ENCODE assay signal across 8 mouse cellular contexts in genomic region chr13:55446483-55447105, GRCm38 (mm10). TPM values are rescaled to one million over a fixed set of nuclear protein-coding genes. Genes with fewer than 3 reads are reported as not detected.
DNase-seq lines count a peak whose midpoint lies in the region; ATAC-seq lines count a peak whose summit lies in the region.

No protein-coding gene starts in this region.

- peak overlapping the region; percentile 5 to 78; a peak in 3 of 4 replicates for H3K4me3 ChIP-seq in heart, embryonic 14.5 days (ENCODE audit: control insufficient read depth in 1 of 2, insufficient read depth in 1 of 2, low read depth in 1 of 2, low read length in 2 of 2)
- H3K4me3 ChIP-seq in brown adipose tissue, adult 24 weeks (ENCODE audit: insufficient read depth, low read depth, low read length): peak overlapping the region; percentile 82
- H3K4me3 ChIP-seq in hindbrain, embryonic 14.5 days (replicated peaks; ENCODE audit: low read length): peak overlapping the region; percentile 70
- H3K4me3 ChIP-seq in midbrain, embryonic 15.5 days: peak overlapping the region; percentile 75

- no peak overlapping the region for H3K27ac ChIP-seq in heart, embryonic 14.5 days (replicated peaks in 1 of 2; ENCODE audit: control insufficient read depth in 1 of 2, insufficient read depth in 1 of 2, low read depth in 2 of 2, low read length in 2 of 2)
- H3K27ac ChIP-seq in brown adipose tissue, adult 24 weeks (replicated peaks; ENCODE audit: low read depth, low read length): peak overlapping the region; percentile 59
- H3K27ac ChIP-seq in hindbrain, embryonic 14.5 days: no peak overlapping the region
- no peak overlapping the region for H3K27ac ChIP-seq in midbrain, embryonic 15.5 days

- H3K36me3 ChIP-seq in heart, embryonic 14.5 days (ENCODE audit: control insufficient read depth, insufficient read depth, low read length): peaks cover 20% of the 10 kb centered on the region
- peaks cover 16% of the 10 kb centered on the region for H3K36me3 ChIP-seq in hindbrain, embryonic 14.5 days (replicated peaks; ENCODE audit: control insufficient read depth, insufficient read depth)
- peaks cover 13% of the 10 kb centered on the region for H3K36me3 ChIP-seq in midbrain, embryonic 15.5 days (replicated peaks)

- DNase-seq in heart, postnatal 36 days: no peak
- no peak for DNase-seq in hindbrain, embryonic 14.5 days (ENCODE audit: low spot score)
- no peak for DNase-seq in cerebellum, postnatal 36 days
- DNase-seq in gastrocnemius, adult 18-20 months (ENCODE audit: low spot score): no peak
- DNase-seq in layer of hippocampus, adult 8-10 months (ENCODE audit: low spot score in 2 of 2): no peak

- peak overlapping the region; percentile 89 for H3K4me2 ChIP-seq in heart, embryonic 14.5 days (ENCODE audit: low read length)
- H3K4me2 ChIP-seq in hindbrain, embryonic 14.5 days (replicated peaks): peak overlapping the region; percentile 67
- H3K4me2 ChIP-seq in midbrain, embryonic 15.5 days: peak overlapping the region; percentile 66

- WGBS in heart, embryonic 14.5 days: 72% methylated on average over 6 of the region's 6 CpGs
- 79% methylated on average over 6 of the region's 6 CpGs for WGBS in hindbrain, embryonic 14.5 days
- 82% methylated on average over 6 of the region's 6 CpGs for WGBS in midbrain, embryonic 15.5 days

- no peaks in the 10 kb centered on the region for H3K27me3 ChIP-seq in heart, embryonic 14.5 days (ENCODE audit: control insufficient read depth, insufficient read depth, low read length)
- no peaks in the 10 kb centered on the region for H3K27me3 ChIP-seq in hindbrain, embryonic 14.5 days (ENCODE audit: control insufficient read depth, insufficient read depth, low read length)
- no peaks in the 10 kb centered on the region for H3K27me3 ChIP-seq in midbrain, embryonic 15.5 days (replicated peaks)

- ATAC-seq in heart, embryonic 14.5 days (ENCODE audit: insufficient number of reproducible peaks, insufficient read depth, low FRiP score, low read depth): no peak
- ATAC-seq in hindbrain, embryonic 14.5 days (ENCODE audit: low FRiP score): no peak
- ATAC-seq in midbrain, embryonic 15.5 days (replicated peaks): no peak

- no peaks in the 10 kb centered on the region for H3K9me3 ChIP-seq in heart, embryonic 14.5 days (ENCODE audit: control insufficient read depth, low read length)
- no peaks in the 10 kb centered on the region for H3K9me3 ChIP-seq in hindbrain, embryonic 14.5 days (ENCODE audit: control insufficient read depth, low read length)
- no peaks in the 10 kb centered on the region for H3K9me3 ChIP-seq in midbrain, embryonic 15.5 days

- H3K4me1 ChIP-seq in heart, embryonic 14.5 days (ENCODE audit: control insufficient read depth in 2 of 2, insufficient read depth in 2 of 2, low read length in 2 of 2): peaks cover 4 to 28% of the 10 kb centered on the region in 2 experiments
- H3K4me1 ChIP-seq in brown adipose tissue, adult 24 weeks (ENCODE audit: control insufficient read depth, insufficient read depth, insufficient read length, low read length): peaks cover 46% of the 10 kb centered on the region
- H3K4me1 ChIP-seq in hindbrain, embryonic 14.5 days (replicated peaks; ENCODE audit: control insufficient read depth, insufficient read depth, low read length): peaks cover 18% of the 10 kb centered on the region
- H3K4me1 ChIP-seq in midbrain, embryonic 15.5 days: peaks cover 30% of the 10 kb centered on the region

- peak overlapping the region; percentile 94 for H3K9ac ChIP-seq in heart, embryonic 14.5 days (ENCODE audit: low read length)
- H3K9ac ChIP-seq in hindbrain, embryonic 14.5 days: peak overlapping the region; percentile 91
- H3K9ac ChIP-seq in midbrain, embryonic 15.5 days: peak overlapping the region; percentile 85; the same call in 1 of the 2 replicates

- intact Hi-C loops in heart, postnatal 36 days (cut with DNase I): no loop called here

RNA-seq across cellular contexts. Expression of gene Grk6, which starts 1.7 kb away (rescaled TPM):
- 20.6 and 23.6 TPM in 2 replicates for polyA plus RNA-seq in heart, embryonic 14.5 days (2014; fragmentation: Nextera tagmentation; extraction: Ambion mirVana)
- total RNA-seq in heart, postnatal 36 days (2021): 10 to 100 TPM; 17.6 to 18.1 TPM
- polyA plus RNA-seq in brown adipose tissue, adult 24 weeks (2012; ENCODE audit: insufficient read depth, insufficient read length, missing spikeins): 10.5 and 17.4 TPM in 2 replicates
- polyA plus RNA-seq in hindbrain, embryonic 14.5 days (2014; fragmentation: Nextera tagmentation; extraction: Ambion mirVana): 41.9 and 42.7 TPM in 2 replicates
- polyA plus RNA-seq in midbrain, embryonic 15.5 days (2015; fragmentation: Nextera tagmentation; extraction: Ambion mirVana): 40.8 and 41.4 TPM in 2 replicates
- 10 to 100 TPM in 1 of 2 experiments, 1 to 10 TPM in 1; 8.6 to 10.4 TPM for total RNA-seq in gastrocnemius, adult 18-20 months (2021)
- 10 to 100 TPM; 61.4 to 74.2 (median 67.5) TPM for total RNA-seq in layer of hippocampus, adult 8-10 months (2022)

RNA-seq across cellular contexts. Expression of gene Prr7, which starts 17.5 kb away (rescaled TPM):
- polyA plus RNA-seq in heart, embryonic 14.5 days (2014; fragmentation: Nextera tagmentation; extraction: Ambion mirVana): 0.24 and 0.30 TPM in 2 replicates
- under 1 TPM; 0.58 to 0.70 TPM for total RNA-seq in heart, postnatal 36 days (2021)
- not detected in 2 replicates for polyA plus RNA-seq in brown adipose tissue, adult 24 weeks (2012; ENCODE audit: insufficient read depth, insufficient read length, missing spikeins)
- polyA plus RNA-seq in hindbrain, embryonic 14.5 days (2014; fragmentation: Nextera tagmentation; extraction: Ambion mirVana): 6.3 and 8.9 TPM in 2 replicates
- 5.5 and 5.7 TPM in 2 replicates for polyA plus RNA-seq in midbrain, embryonic 15.5 days (2015; fragmentation: Nextera tagmentation; extraction: Ambion mirVana)
- under 1 TPM in 1 of 2 experiments, not detected in 1; 0.21 TPM for total RNA-seq in gastrocnemius, adult 18-20 months (2021)
- total RNA-seq in layer of hippocampus, adult 8-10 months (2022): 10 to 100 TPM; 57.5 to 73.5 (median 60.4) TPM

RNA-seq across cellular contexts. Expression of gene F12, which starts 20.0 kb away (rescaled TPM):
- polyA plus RNA-seq in heart, embryonic 14.5 days (2014; fragmentation: Nextera tagmentation; extraction: Ambion mirVana): not detected in 2 replicates
- not detected for total RNA-seq in heart, postnatal 36 days (2021)
- polyA plus RNA-seq in brown adipose tissue, adult 24 weeks (2012; ENCODE audit: insufficient read depth, insufficient read length, missing spikeins): not detected in 2 replicates
- 0.09 and 0.34 TPM in 2 replicates for polyA plus RNA-seq in hindbrain, embryonic 14.5 days (2014; fragmentation: Nextera tagmentation; extraction: Ambion mirVana)
- polyA plus RNA-seq in midbrain, embryonic 15.5 days (2015; fragmentation: Nextera tagmentation; extraction: Ambion mirVana): 0.09 and 0.14 TPM in 2 replicates
- under 1 TPM in 1 of 2 experiments, not detected in 1; 0.12 TPM for total RNA-seq in gastrocnemius, adult 18-20 months (2021)
- total RNA-seq in layer of hippocampus, adult 8-10 months (2022): 1 to 10 TPM in 1 of 4 experiments, under 1 TPM in 2, not detected in 1; 0.43 to 1.5 (median 0.74) TPM

RNA-seq across cellular contexts. Expression of gene Pfn3, which starts 31.6 kb away (rescaled TPM):
- polyA plus RNA-seq in heart, embryonic 14.5 days (2014; fragmentation: Nextera tagmentation; extraction: Ambion mirVana): not detected in 2 replicates
- not detected for total RNA-seq in heart, postnatal 36 days (2021)
- not detected in 2 replicates for polyA plus RNA-seq in brown adipose tissue, adult 24 weeks (2012; ENCODE audit: insufficient read depth, insufficient read length, missing spikeins)
- 0.81 and 1.5 TPM in 2 replicates for polyA plus RNA-seq in hindbrain, embryonic 14.5 days (2014; fragmentation: Nextera tagmentation; extraction: Ambion mirVana)
- polyA plus RNA-seq in midbrain, embryonic 15.5 days (2015; fragmentation: Nextera tagmentation; extraction: Ambion mirVana): 0.43 and 0.45 TPM in 2 replicates
- not detected for total RNA-seq in gastrocnemius, adult 18-20 months (2021)
- not detected for total RNA-seq in layer of hippocampus, adult 8-10 months (2022)

RNA-seq across cellular contexts. Expression of gene Dbn1, which starts 41.3 kb away (rescaled TPM):
- polyA plus RNA-seq in heart, embryonic 14.5 days (2014; fragmentation: Nextera tagmentation; extraction: Ambion mirVana): 51.8 and 53.5 TPM in 2 replicates
- 1 to 10 TPM; 9.4 to 9.6 TPM for total RNA-seq in heart, postnatal 36 days (2021)
- polyA plus RNA-seq in brown adipose tissue, adult 24 weeks (2012; ENCODE audit: insufficient read depth, insufficient read length, missing spikeins): 7.6 and 8.3 TPM in 2 replicates
- polyA plus RNA-seq in hindbrain, embryonic 14.5 days (2014; fragmentation: Nextera tagmentation; extraction: Ambion mirVana): 406 and 416 TPM in 2 replicates
- polyA plus RNA-seq in midbrain, embryonic 15.5 days (2015; fragmentation: Nextera tagmentation; extraction: Ambion mirVana): 622 and 645 TPM in 2 replicates
- 1 to 10 TPM; 4.0 to 6.2 TPM for total RNA-seq in gastrocnemius, adult 18-20 months (2021)
- total RNA-seq in layer of hippocampus, adult 8-10 months (2022): 100 to 1,000 TPM; 295 to 399 (median 333) TPM
